Mouse (Mus musculus): ENCODE measurements around the gene Crb1. TPM values are rescaled to one million over a fixed set of nuclear protein-coding genes. Genes with fewer than 3 reads are reported as not detected.
A peak's percentile ranks its signal among the peaks of the same experiment; 100 is the strongest.

The Crb1 gene
- polyA plus RNA-seq, 1 experiment from 2014 or later, result 0.15 TPM

GRCm38 (mm10) chr1:139209796-139210195, 167.1 kb downstream of the Crb1 start:
- Histone ChIP-seq H3K9me3 (no peaks in the 10 kb centered on the region), H3K36me3 (no peaks in the 10 kb centered on the region), H3K27ac (peak overlapping the region; percentile 51; the same call in 1 of the 2 replicates), H3K4me2 (no peak overlapping the region), H3K4me3 (replicated peaks) (no peak overlapping the region), H3K9ac (no peak overlapping the region), H3K4me1 (0 out of 2 replicates have a peak, but pooled peaks cover 3% of the 10 kb centered on the region), H3K27me3 (replicated peaks) (no peaks in the 10 kb centered on the region)
- 21% methylated on average over 7 of the region's 7 CpGs for WGBS
- ATAC-seq (ENCODE audit: insufficient read depth, low FRiP score, low read depth), result peak; percentile 53; the same call in 1 of the 2 replicates

GRCm38 (mm10) chr1:139206259-139206658, 170.6 kb downstream of the Crb1 start:
- WGBS, result 62% methylated on average over 4 of the region's 4 CpGs
- no peaks in the 10 kb centered on the region for H3K9me3 ChIP-seq
- no peak overlapping the region for H3K4me3 ChIP-seq (replicated peaks)
- no peaks in the 10 kb centered on the region for H3K36me3 ChIP-seq
- no peak overlapping the region for H3K9ac ChIP-seq
- H3K27ac ChIP-seq, result no peak overlapping the region
- no peak for ATAC-seq (ENCODE audit: insufficient read depth, low FRiP score, low read depth)
- H3K4me2 ChIP-seq, result no peak overlapping the region
- 0 out of 2 replicates have a peak, but pooled peaks cover 3% of the 10 kb centered on the region for H3K4me1 ChIP-seq
- no peaks in the 10 kb centered on the region for H3K27me3 ChIP-seq (replicated peaks)

GRCm38 (mm10) chr1:139203026-139203425, 173.9 kb downstream of the Crb1 start:
- no peak overlapping the region for H3K9ac ChIP-seq
- no peaks in the 10 kb centered on the region for H3K27me3 ChIP-seq (replicated peaks)
- H3K4me3 ChIP-seq (replicated peaks), result no peak overlapping the region
- no peak overlapping the region for H3K27ac ChIP-seq
- 41% methylated on average over 5 of the region's 5 CpGs for WGBS
- no peak for ATAC-seq (ENCODE audit: insufficient read depth, low FRiP score, low read depth)
- no peaks in the 10 kb centered on the region for H3K9me3 ChIP-seq
- no peak overlapping the region for H3K4me2 ChIP-seq
- no peaks in the 10 kb centered on the region for H3K36me3 ChIP-seq
- 0 out of 2 replicates have a peak, but pooled peaks cover 3% of the 10 kb centered on the region for H3K4me1 ChIP-seq

- no peaks in the 10 kb centered on the region for H3K27me3 ChIP-seq (replicated peaks)
- H3K9ac ChIP-seq, result no peak overlapping the region
- H3K27ac ChIP-seq, result no peak overlapping the region
- ATAC-seq (ENCODE audit: insufficient read depth, low FRiP score, low read depth), result no peak
- H3K4me3 ChIP-seq (replicated peaks), result no peak overlapping the region
- no peak overlapping the region for H3K4me2 ChIP-seq
- H3K36me3 ChIP-seq, result no peaks in the 10 kb centered on the region
- H3K4me1 ChIP-seq, result no peaks in the 10 kb centered on the region
- WGBS, result 26% methylated on average over 5 of the region's 5 CpGs
- H3K9me3 ChIP-seq, result no peaks in the 10 kb centered on the region
Observed at GRCm38 (mm10) chr1:139194428-139195028, 182.4 kb downstream of the Crb1 start.

GRCm38 (mm10) chr1:139194011-139194410, 182.9 kb downstream of the Crb1 start:
- H3K4me1 ChIP-seq, result no peaks in the 10 kb centered on the region
- WGBS, result 52% methylated on average over 2 of the region's 2 CpGs
- no peaks in the 10 kb centered on the region for H3K36me3 ChIP-seq
- no peak for ATAC-seq (ENCODE audit: insufficient read depth, low FRiP score, low read depth)
- H3K4me3 ChIP-seq (replicated peaks), result no peak overlapping the region
- no peak overlapping the region for H3K9ac ChIP-seq
- H3K4me2 ChIP-seq, result no peak overlapping the region
- no peaks in the 10 kb centered on the region for H3K9me3 ChIP-seq
- no peaks in the 10 kb centered on the region for H3K27me3 ChIP-seq (replicated peaks)
- no peak overlapping the region for H3K27ac ChIP-seq

- Histone ChIP-seq H3K4me1 (no peaks in the 10 kb centered on the region), H3K4me2 (no peak overlapping the region), H3K27ac (no peak overlapping the region), H3K27me3 (replicated peaks) (no peaks in the 10 kb centered on the region), H3K4me3 (replicated peaks) (no peak overlapping the region), H3K36me3 (no peaks in the 10 kb centered on the region), H3K9me3 (no peaks in the 10 kb centered on the region), H3K9ac (no peak overlapping the region)
- WGBS, result 77% methylated on average over 3 of the region's 3 CpGs
- ATAC-seq (ENCODE audit: insufficient read depth, low FRiP score, low read depth), result no peak
Observed at GRCm38 (mm10) chr1:139192635-139193034, 184.3 kb downstream of the Crb1 start.

GRCm38 (mm10) chr1:139180481-139181149, 196.3 kb downstream of the Crb1 start:
- no peak for ATAC-seq (ENCODE audit: insufficient read depth, low FRiP score, low read depth)
- Histone ChIP-seq H3K36me3 (no peaks in the 10 kb centered on the region), H3K27ac (no peak overlapping the region), H3K4me2 (no peak overlapping the region), H3K4me3 (replicated peaks) (no peak overlapping the region), H3K9me3 (no peaks in the 10 kb centered on the region), H3K4me1 (peaks cover 2% of the 10 kb centered on the region; the same call in 1 of the 2 replicates), H3K27me3 (replicated peaks) (no peaks in the 10 kb centered on the region), H3K9ac (no peak overlapping the region)
- 45% methylated on average over 6 of the region's 6 CpGs for WGBS

- Histone ChIP-seq H3K27me3 (replicated peaks) (no peaks in the 10 kb centered on the region), H3K36me3 (no peaks in the 10 kb centered on the region), H3K27ac (no peak overlapping the region), H3K4me1 (peaks cover 2% of the 10 kb centered on the region; the same call in 1 of the 2 replicates), H3K9me3 (no peaks in the 10 kb centered on the region), H3K4me2 (no peak overlapping the region), H3K4me3 (replicated peaks) (no peak overlapping the region), H3K9ac (no peak overlapping the region)
- ATAC-seq (ENCODE audit: insufficient read depth, low FRiP score, low read depth), result no peak
- 85% methylated on average over 1 of the region's 1 CpGs for WGBS
Observed at GRCm38 (mm10) chr1:139179707-139180106, 197.2 kb downstream of the Crb1 start.

- Histone ChIP-seq H3K27me3 (replicated peaks) (no peaks in the 10 kb centered on the region), H3K4me2 (no peak overlapping the region), H3K4me3 (replicated peaks) (no peak overlapping the region), H3K36me3 (no peaks in the 10 kb centered on the region), H3K4me1 (peaks cover 2% of the 10 kb centered on the region; the same call in 1 of the 2 replicates), H3K9me3 (no peaks in the 10 kb centered on the region), H3K9ac (no peak overlapping the region), H3K27ac (peak overlapping the region; percentile 72; the same call in 1 of the 2 replicates)
- WGBS, result 61% methylated on average over 3 of the region's 3 CpGs
- ATAC-seq (ENCODE audit: insufficient read depth, low FRiP score, low read depth), result no peak
Observed at GRCm38 (mm10) chr1:139174058-139174832, 202.7 kb downstream of the Crb1 start.

GRCm38 (mm10) chr1:139162814-139163213, 214.1 kb downstream of the Crb1 start:
- ATAC-seq (ENCODE audit: insufficient read depth, low FRiP score, low read depth), result no peak
- H3K4me3 ChIP-seq (replicated peaks), result no peak overlapping the region
- H3K27me3 ChIP-seq (replicated peaks), result no peaks in the 10 kb centered on the region
- no peaks in the 10 kb centered on the region for H3K36me3 ChIP-seq
- no peaks in the 10 kb centered on the region for H3K9me3 ChIP-seq
- WGBS, result 35% methylated on average over 5 of the region's 5 CpGs
- no peaks in the 10 kb centered on the region for H3K4me1 ChIP-seq
- H3K4me2 ChIP-seq, result no peak overlapping the region
- no peak overlapping the region for H3K27ac ChIP-seq
- H3K9ac ChIP-seq, result no peak overlapping the region

- no peak overlapping the region for H3K4me3 ChIP-seq (replicated peaks)
- H3K4me1 ChIP-seq, result no peaks in the 10 kb centered on the region
- no peak overlapping the region for H3K9ac ChIP-seq
- WGBS, result 58% methylated on average over 3 of the region's 3 CpGs
- no peaks in the 10 kb centered on the region for H3K27me3 ChIP-seq (replicated peaks)
- H3K27ac ChIP-seq, result no peak overlapping the region
- H3K4me2 ChIP-seq, result no peak overlapping the region
- H3K36me3 ChIP-seq, result no peaks in the 10 kb centered on the region
- H3K9me3 ChIP-seq, result no peaks in the 10 kb centered on the region
- peak; percentile 14; the same call in 1 of the 2 replicates for ATAC-seq (ENCODE audit: insufficient read depth, low FRiP score, low read depth)
Observed at GRCm38 (mm10) chr1:139161619-139162018, 215.3 kb downstream of the Crb1 start.

GRCm38 (mm10) chr1:139156397-139156796, 220.5 kb downstream of the Crb1 start:
- ATAC-seq (ENCODE audit: insufficient read depth, low FRiP score, low read depth), result no peak
- H3K4me1 ChIP-seq, result no peaks in the 10 kb centered on the region
- H3K4me3 ChIP-seq (replicated peaks), result no peak overlapping the region
- H3K4me2 ChIP-seq, result no peak overlapping the region
- H3K27me3 ChIP-seq (replicated peaks), result no peaks in the 10 kb centered on the region
- 26% methylated on average over 3 of the region's 3 CpGs for WGBS
- H3K27ac ChIP-seq, result no peak overlapping the region
- H3K9me3 ChIP-seq, result no peaks in the 10 kb centered on the region
- no peaks in the 10 kb centered on the region for H3K36me3 ChIP-seq
- no peak overlapping the region for H3K9ac ChIP-seq
